Mouse (Mus musculus) CH12.LX (cell line): ENCODE results near the gene Prss58. TPM values are rescaled to one million over a fixed set of nuclear protein-coding genes. Genes with fewer than 3 reads are reported as not detected.

Source experiments
- DNase-seq: peaks from one replicate; pipeline ENCODE4 v3.0.0-alpha.2; 2013; ENCODE audit errors: extremely low read depth
- H3K27ac ChIP-seq: 2 replicates; pipeline ENCODE4 v1.5.1; 2012; ENCODE audit warnings: low read depth, mild to moderate bottlenecking, control low read depth, moderate library complexity; ENCODE audit not compliant: insufficient read depth
- H3K27me3 ChIP-seq: replicated peaks from 2 replicates; pipeline ENCODE3; 2012; ENCODE audit warnings: inconsistent platforms
- H3K36me3 ChIP-seq, 2 experiments: replicated peaks in 1 of 2; 2 replicates each; pipeline versions ENCODE3 to v1.6.1; 2012; ENCODE audit warnings: inconsistent platforms in 1 of 2, low read length in 1 of 2, mild to moderate bottlenecking in 1 of 2, mixed read lengths in 1 of 2, moderate library complexity in 1 of 2; ENCODE audit not compliant: control insufficient read depth in 1 of 2, insufficient read depth in 1 of 2
- H3K4me1 ChIP-seq, 2 experiments: 2 replicates each; pipeline ENCODE4 v1.6.1; 2012; ENCODE audit warnings: inconsistent platforms in 1 of 2, moderate library complexity in 1 of 2; ENCODE audit not compliant: insufficient read depth in 2 of 2, control insufficient read depth in 1 of 2
- H3K4me2 ChIP-seq: 2 replicates; pipeline ENCODE4 v1.6.1; 2012; ENCODE audit warnings: low read depth, mild to moderate bottlenecking, control low read depth; ENCODE audit not compliant: poor library complexity, insufficient read depth, severe bottlenecking
- H3K4me3 ChIP-seq, 3 experiments: fragments of 150-350 bp in 1 of 3; sonication (generic) in 1 of 3; replicated peaks in 1 of 3; 2 replicates each; pipeline versions ENCODE3 to v1.5.1; 2011 to 2012; ENCODE audit warnings: low read depth in 2 of 3, low read length in 2 of 3, mild to moderate bottlenecking in 2 of 3, moderate library complexity in 2 of 3, control low read depth in 1 of 3, improper control_type of control experiment in 1 of 3, inconsistent platforms in 1 of 3, mixed read lengths in 1 of 3; ENCODE audit not compliant: poor library complexity in 1 of 3
- H3K79me2 ChIP-seq: replicated peaks from 2 replicates; pipeline ENCODE4 v1.6.1; 2012; ENCODE audit warnings: mild to moderate bottlenecking, moderate library complexity; ENCODE audit not compliant: control insufficient read depth, poor library complexity, insufficient read depth, severe bottlenecking; ENCODE audit errors: extremely low read depth
- H3K9ac ChIP-seq: 2 replicates; pipeline ENCODE4 v1.6.1; 2012; ENCODE audit warnings: low read depth, mild to moderate bottlenecking, control low read depth, moderate library complexity; ENCODE audit not compliant: insufficient read depth
- H3K9me3 ChIP-seq: replicated peaks from 2 replicates; pipeline ENCODE3; 2012; ENCODE audit warnings: low read length, inconsistent platforms, mixed read lengths
- BHLHE40 ChIP-seq: IDR thresholded peaks from 2 replicates; pipeline ENCODE4 v1.6.1; 2011; ENCODE audit warnings: mild to moderate bottlenecking, low read depth, low read length, improper control_type of control experiment
- CTCF ChIP-seq, 2 experiments: IDR thresholded peaks in 1 of 2; conservative IDR thresholded peaks in 1 of 2; 2 replicates each; pipeline ENCODE4 v1.5.1; 2011 to 2012; ENCODE audit warnings: low read depth in 2 of 2, low read length in 2 of 2, improper control_type of control experiment in 1 of 2, inconsistent platforms in 1 of 2, mild to moderate bottlenecking in 1 of 2, moderate library complexity in 1 of 2
- E2F4 ChIP-seq: IDR thresholded peaks from 2 replicates; pipeline ENCODE4 v1.6.1; 2011; ENCODE audit warnings: low read depth, low read length, improper control_type of control experiment; ENCODE audit not compliant: insufficient replicate concordance
- EP300 ChIP-seq: IDR thresholded peaks from 2 replicates; pipeline ENCODE4 v1.6.1; 2011; ENCODE audit warnings: low read length, improper control_type of control experiment
- GABPA ChIP-seq: IDR thresholded peaks from 2 replicates; pipeline ENCODE4 v1.6.1; 2012; ENCODE audit warnings: low read depth, low read length, improper control_type of control experiment, inconsistent platforms; ENCODE audit not compliant: insufficient replicate concordance
- HCFC1 ChIP-seq: IDR thresholded peaks from 2 replicates; pipeline ENCODE4 v1.6.1; 2012; ENCODE audit warnings: low read depth, mild to moderate bottlenecking, inconsistent platforms, low read length, improper control_type of control experiment
- JUN ChIP-seq: IDR thresholded peaks from 2 replicates; pipeline ENCODE4 v1.6.1; 2011; ENCODE audit warnings: low read depth, mild to moderate bottlenecking, low read length, improper control_type of control experiment, moderate library complexity; ENCODE audit not compliant: insufficient read depth
- JUND ChIP-seq: conservative IDR thresholded peaks from 2 replicates; pipeline ENCODE4 v1.6.1; 2011; ENCODE audit warnings: low read depth, low read length, improper control_type of control experiment
- MAFK ChIP-seq: IDR thresholded peaks from 2 replicates; pipeline ENCODE4 v1.6.1; 2011; ENCODE audit warnings: low read length, improper control_type of control experiment; ENCODE audit not compliant: insufficient replicate concordance
- MAX ChIP-seq: IDR thresholded peaks from 2 replicates; pipeline ENCODE4 v1.6.1; 2011; ENCODE audit warnings: low read length, improper control_type of control experiment
- MEF2A ChIP-seq: IDR thresholded peaks from 2 replicates; pipeline ENCODE4 v1.6.1; 2014; ENCODE audit warnings: low read depth, mild to moderate bottlenecking, inconsistent platforms, low read length, improper control_type of control experiment, borderline replicate concordance
- MXI1 ChIP-seq: IDR thresholded peaks from 2 replicates; pipeline ENCODE4 v1.6.1; 2011; ENCODE audit warnings: mild to moderate bottlenecking, low read depth, low read length, improper control_type of control experiment
- MYC ChIP-seq: IDR thresholded peaks from 2 replicates; pipeline ENCODE4 v1.6.1; 2011; ENCODE audit warnings: low read depth, mild to moderate bottlenecking, improper control_type of control experiment, low read length
- NELFE ChIP-seq: IDR thresholded peaks from 2 replicates; pipeline ENCODE4 v1.6.1; 2011; ENCODE audit warnings: low read depth, low read length, improper control_type of control experiment
- PAX5 ChIP-seq: IDR thresholded peaks from 2 replicates; pipeline ENCODE4 v1.6.1; 2012; ENCODE audit warnings: low read length, inconsistent platforms, mixed read lengths
- POLR2A ChIP-seq: IDR thresholded peaks from 2 replicates; pipeline ENCODE4 v1.6.1; 2011; ENCODE audit warnings: low read depth, mild to moderate bottlenecking, improper control_type of control experiment, low read length
- POLR2AphosphoS2 ChIP-seq: IDR thresholded peaks from 2 replicates; pipeline ENCODE4 v1.6.1; 2011; ENCODE audit warnings: low read depth, low read length, improper control_type of control experiment
- RAD21 ChIP-seq: IDR thresholded peaks from 2 replicates; pipeline ENCODE4 v1.6.1; 2011; ENCODE audit warnings: low read depth, mild to moderate bottlenecking, low read length, improper control_type of control experiment, moderate library complexity
- RCOR1 ChIP-seq: conservative IDR thresholded peaks from 2 replicates; pipeline ENCODE4 v1.6.1; 2012; ENCODE audit warnings: low read depth, mild to moderate bottlenecking, inconsistent platforms, low read length, improper control_type of control experiment
- SIN3A ChIP-seq: IDR thresholded peaks from 2 replicates; pipeline ENCODE4 v1.6.1; 2012; ENCODE audit warnings: low read length, improper control_type of control experiment, inconsistent platforms
- SMC3 ChIP-seq: IDR thresholded peaks from 2 replicates; pipeline ENCODE4 v1.6.1; 2011; ENCODE audit warnings: low read depth, low read length, improper control_type of control experiment
- TBP ChIP-seq: conservative IDR thresholded peaks from 2 replicates; pipeline ENCODE4 v1.6.1; 2011; ENCODE audit warnings: low read depth, low read length, improper control_type of control experiment
- UBTF ChIP-seq: IDR thresholded peaks from 2 replicates; pipeline ENCODE4 v1.6.1; 2012; ENCODE audit warnings: low read depth, mild to moderate bottlenecking, inconsistent platforms, low read length, improper control_type of control experiment, moderate library complexity
- USF1 ChIP-seq: IDR thresholded peaks from 2 replicates; pipeline ENCODE4 v1.6.1; 2014; ENCODE audit warnings: low read depth, mild to moderate bottlenecking, inconsistent platforms, low read length, improper control_type of control experiment
- ZC3H11A ChIP-seq: IDR thresholded peaks from 2 replicates; pipeline ENCODE4 v1.6.1; 2012; ENCODE audit warnings: low read depth, mild to moderate bottlenecking, inconsistent platforms, low read length, improper control_type of control experiment
- ZKSCAN1 ChIP-seq: IDR thresholded peaks from 2 replicates; pipeline ENCODE4 v1.6.1; 2012; ENCODE audit warnings: low read depth, inconsistent platforms, low read length, improper control_type of control experiment, borderline replicate concordance
- ZMIZ1 ChIP-seq: IDR thresholded peaks from 2 replicates; pipeline ENCODE4 v1.6.1; 2012; ENCODE audit warnings: low read depth, mild to moderate bottlenecking, inconsistent platforms, low read length, improper control_type of control experiment
- dilution Hi-C: fragments of 300-500 bp; cut with MboI; formaldehyde crosslinking; loops from 2 replicates; pipeline ENCODE4 v1.14.3; 2020; ENCODE audit warnings: low sequenced_read_pairs; ENCODE audit not compliant: extremely low pct_unique_long_range_greater_than_20kb, extremely low pct_ligation_motif_present
- in situ Hi-C: fragments of 300-500 bp; cut with MboI; formaldehyde crosslinking; loops from 3 replicates; pipeline ENCODE4 v1.14.3; 2019; ENCODE audit warnings: low sequenced_read_pairs, low pct_ligation_motif_present, low pct_unique_long_range_greater_than_20kb, mixed read lengths
- polyA plus RNA-seq: library from polyadenylated mRNA; unstranded; fragments of >175 nt; gene quantifications from 2 replicates; pipeline ENCODE4 v1.2.1, GENCODE M21; 2012; ENCODE audit warnings: low read depth; ENCODE audit not compliant: insufficient read length
- total RNA-seq, 2 experiments: library from RNA; depleted of rRNA; stranded (reverse); fragments of 300-350 nt in 1 of 2; fragments of >200 nt in 1 of 2; gene quantifications; 2 replicates each; pipeline ENCODE4 v1.2.3; 2012 to 2014

Gene Prss58
- total and polyA plus RNA-seq, 3 experiments, result not detected

- in situ Hi-C loops, result no loop called here
- Histone ChIP-seq H3K36me3 (no peaks in the 10 kb centered on the region), H3K4me3 (no peak overlapping the region), H3K4me2 (no peak overlapping the region), H3K9ac (no peak overlapping the region), H3K9me3 (no peaks in the 10 kb centered on the region), H3K79me2 (no peaks in the 10 kb centered on the region), H3K4me1 (no peaks in the 10 kb centered on the region), H3K27ac (no peak overlapping the region), H3K27me3 (no peaks in the 10 kb centered on the region)
- DNase-seq, result no peak
- dilution Hi-C loops, result no loop called here
- TF ChIP-seq SMC3 (no peak), EP300 (no peak), MAFK (peak; percentile 91), PAX5 (no peak)
Observed at GRCm38 (mm10) chr6:40919954-40920353, 19.8 kb upstream of the Prss58 start.

- Histone ChIP-seq H3K27ac (no peak overlapping the region), H3K4me3 (no peak overlapping the region), H3K27me3 (no peaks in the 10 kb centered on the region), H3K9ac (no peak overlapping the region), H3K4me1 (peaks cover 0 to 14% of the 10 kb centered on the region in 2 experiments; a peak in 2 of 4 replicates), H3K4me2 (no peak overlapping the region), H3K9me3 (no peaks in the 10 kb centered on the region), H3K36me3 (no peaks in the 10 kb centered on the region), H3K79me2 (no peaks in the 10 kb centered on the region)
- DNase-seq, result no peak
- in situ Hi-C loops (no loop called here), dilution Hi-C loops (no loop called here)
- no peak for TF ChIP-seq E2F4
- TF ChIP-seq JUND, result no peak
- no peak for TF ChIP-seq EP300
- TF ChIP-seq RCOR1, result no peak
- TF ChIP-seq USF1, result no peak
- no peak for TF ChIP-seq MAX
- no peak for TF ChIP-seq MXI1
- no peak for TF ChIP-seq SIN3A
- TF ChIP-seq MYC, result no peak
- no peak for TF ChIP-seq POLR2A
- TF ChIP-seq UBTF, result no peak
- TF ChIP-seq TBP, result no peak
Observed at GRCm38 (mm10) chr6:40894716-40895115, 5.5 kb downstream of the Prss58 start.

- DNase-seq, result peak; percentile 66
- Histone ChIP-seq H3K4me3 (no peak overlapping the region), H3K4me1 (peaks cover 0 to 14% of the 10 kb centered on the region in 2 experiments; a peak in 2 of 4 replicates), H3K27ac (no peak overlapping the region), H3K9ac (no peak overlapping the region), H3K27me3 (no peaks in the 10 kb centered on the region), H3K9me3 (no peaks in the 10 kb centered on the region), H3K36me3 (no peaks in the 10 kb centered on the region), H3K4me2 (no peak overlapping the region; the same call in 1 of the 2 replicates), H3K79me2 (no peaks in the 10 kb centered on the region)
- dilution Hi-C loops (no loop called here), in situ Hi-C loops (no loop called here)
- no peak for TF ChIP-seq ZMIZ1
- TF ChIP-seq ZKSCAN1, result no peak
- TF ChIP-seq MAX, result no peak
- no peak for TF ChIP-seq POLR2AphosphoS2
- TF ChIP-seq NELFE, result no peak
- TF ChIP-seq RAD21, result peak; percentile 76
- no peak for TF ChIP-seq SIN3A
- no peak for TF ChIP-seq MYC
- peak; percentile 72 to 89 for TF ChIP-seq CTCF (conservative IDR thresholded peaks at IDR 0.05 in 1 of 2, IDR thresholded peaks at IDR 0.05 in 1 of 2; ENCODE audit: low read depth in 2 of 2, low read length in 2 of 2)
- no peak for TF ChIP-seq UBTF
- no peak for TF ChIP-seq EP300
- no peak for TF ChIP-seq TBP
- no peak for TF ChIP-seq BHLHE40
- TF ChIP-seq SMC3, result peak; percentile 53
- no peak for TF ChIP-seq MAFK
- no peak for TF ChIP-seq HCFC1
- no peak for TF ChIP-seq GABPA
- no peak for TF ChIP-seq ZC3H11A
- TF ChIP-seq JUN, result no peak
- TF ChIP-seq MEF2A, result no peak
Observed at GRCm38 (mm10) chr6:40893577-40893976, 6.6 kb downstream of the Prss58 start.
